Mouse (Mus musculus) stomach, postnatal 0 days (tissue): Measurements from ENCODE around the gene Car11. TPM values are rescaled to one million over a fixed set of nuclear protein-coding genes. Genes with fewer than 3 reads are reported as not detected.
A peak's percentile ranks its signal among the peaks of the same experiment; 100 is the strongest.
"Not testable (repeated sequence)": the region's sequence is repeated elsewhere in the genome, so short reads cannot be mapped to it uniquely, and the experiment has no call there.

Experiments
- ATAC-seq: fragments of 200-750 bp; cut with Nextera tagmentation; 2 replicates; pipeline ENCODE4 v1.8.0; 2017; ENCODE audit not compliant: low FRiP score, low TSS enrichment
- DNase-seq: peaks from one replicate; pipeline ENCODE4 v3.0.0-alpha.2; 2016; ENCODE audit warnings: low spot score
- H3K27ac ChIP-seq: fragments of 300-500 bp; sonication (generic); replicated peaks from 2 replicates; pipeline ENCODE4 v1.5.1; 2014; ENCODE audit warnings: mild to moderate bottlenecking, control low read depth
- H3K27me3 ChIP-seq: fragments of 300-500 bp; sonication (generic); 2 replicates; pipeline ENCODE4 v1.6.1; 2014; ENCODE audit warnings: low read length; ENCODE audit not compliant: control insufficient read depth, insufficient read depth
- H3K36me3 ChIP-seq: fragments of 300-500 bp; sonication (generic); 2 replicates; pipeline ENCODE4 v1.6.1; 2014; ENCODE audit warnings: low read length, mixed read lengths; ENCODE audit not compliant: control insufficient read depth, insufficient read depth
- H3K4me1 ChIP-seq: fragments of 300-500 bp; sonication (generic); replicated peaks from 2 replicates; pipeline ENCODE4 v1.6.1; 2014; ENCODE audit warnings: antibody characterized with exemption; ENCODE audit not compliant: control insufficient read depth, insufficient read depth
- H3K4me2 ChIP-seq: fragments of 300-500 bp; sonication (generic); replicated peaks from 2 replicates; pipeline ENCODE4 v1.6.1; 2014; ENCODE audit warnings: low read depth, mild to moderate bottlenecking, control low read depth, moderate library complexity
- H3K4me3 ChIP-seq: fragments of 300-500 bp; sonication (generic); 2 replicates; pipeline ENCODE4 v1.5.1; 2014; ENCODE audit warnings: low read depth, low read length, control low read depth
- H3K9ac ChIP-seq: fragments of 300-500 bp; sonication (generic); 2 replicates; pipeline ENCODE4 v1.6.1; 2014; ENCODE audit warnings: mild to moderate bottlenecking, low read length, control low read depth, mixed read lengths
- H3K9me3 ChIP-seq: fragments of 300-500 bp; sonication (generic); 2 replicates; pipeline ENCODE4 v1.6.1; 2016; ENCODE audit warnings: low read length; ENCODE audit not compliant: control insufficient read depth
- CTCF ChIP-seq: IDR thresholded peaks from 2 replicates; pipeline ENCODE4 v1.5.1; 2016; ENCODE audit warnings: antibody characterized with exemption, low read depth, mild to moderate bottlenecking, moderate library complexity
- EP300 ChIP-seq: optimal IDR thresholded peaks from 2 replicates; pipeline ENCODE3; 2016; ENCODE audit warnings: antibody characterized with exemption
- WGBS: fragments of 180-500 bp; shearing (Covaris S2); extraction: QIAGEN DNeasy Blood & Tissue Kit; methylation state at CpG from one replicate; pipeline ENCODE4 v1.1.7; 2014; 5-methylcytosine and 5-hydroxymethylcytosine counted together
- polyA plus RNA-seq: library from polyadenylated mRNA; unstranded; fragments of >200 nt; fragmentation: Nextera tagmentation; extraction: Ambion mirVana; gene quantifications from 2 replicates; pipeline ENCODE4 v1.2.1, GENCODE M21; 2015

Car11 gene
- 2.7 and 4.4 TPM in 2 replicates for polyA plus RNA-seq

DNA sequence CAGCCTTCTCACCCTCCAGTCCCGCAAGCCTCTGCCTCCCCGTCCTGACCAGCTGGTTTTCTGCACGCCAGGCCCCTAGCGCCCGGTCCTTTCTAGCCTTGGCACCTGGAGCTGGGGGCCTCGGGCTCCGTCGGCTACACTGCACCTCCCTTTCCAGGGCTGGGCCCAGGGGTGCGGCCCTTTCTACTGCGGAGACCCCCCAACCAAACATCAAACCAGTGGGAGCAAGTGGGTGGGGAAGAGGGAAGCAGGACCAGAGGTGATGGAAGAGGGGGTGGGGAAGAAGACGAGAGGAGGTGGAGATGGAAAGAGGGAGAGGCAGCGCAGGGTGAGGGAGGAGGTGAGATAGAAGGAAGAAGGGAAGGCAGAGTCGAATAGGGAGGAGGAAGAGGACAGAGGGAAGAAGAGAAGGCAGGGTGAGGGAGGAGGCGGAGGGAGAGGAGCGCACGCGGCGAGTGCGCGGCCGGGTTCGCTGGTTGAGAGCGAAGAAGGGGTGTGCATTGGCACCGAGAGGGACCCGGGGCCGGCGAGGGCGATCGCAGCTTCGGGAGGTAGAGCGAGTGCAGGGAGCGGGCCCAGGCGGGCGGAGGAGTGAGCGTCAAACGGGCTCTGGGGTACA is at the start of gene Car11:
Car11 (plus strand) TSS at position 321 of the 619 bp plus-strand sequence.
- Histone ChIP-seq H3K4me2 (peak within 1 kb of the TSS; percentile 61), H3K4me1 (peaks cover 6% of the 10 kb centered on the region; the same call in 1 of the 2 replicates), H3K9ac (peak within 1 kb of the TSS; percentile 55), H3K27me3 (no peaks in the 10 kb centered on the region), H3K4me3 (peak within 1 kb of the TSS; percentile 40), H3K36me3 (no peaks in the 10 kb centered on the region), H3K27ac (no peak within 1 kb of the TSS), H3K9me3 (no peaks in the 10 kb centered on the region)
- WGBS: 2% methylated on average over 36 of the region's 36 CpGs
- TF ChIP-seq EP300: no peak
- no peak for TF ChIP-seq CTCF
- no peak for DNase-seq
- ATAC-seq: no peak

DNA sequence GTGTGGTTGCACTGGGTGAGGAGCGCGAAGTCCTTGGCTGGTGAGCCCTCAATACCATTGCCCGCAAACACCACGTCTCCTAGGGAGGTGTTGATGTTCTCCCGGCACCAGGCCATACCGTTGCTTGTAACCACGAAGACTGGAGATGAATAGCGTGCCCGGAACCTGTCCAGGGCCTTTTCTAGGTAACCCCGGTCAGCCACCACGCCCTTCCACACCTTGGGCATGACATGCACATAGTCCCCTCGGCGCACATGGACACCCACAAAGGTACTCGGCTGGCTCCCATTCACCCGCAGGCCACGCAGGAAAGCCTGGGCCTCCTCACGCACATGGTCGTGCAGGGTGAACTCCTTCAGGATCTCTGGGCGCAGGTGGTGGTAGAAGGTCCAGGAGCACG is 49.2 kb upstream of the Car11 start:
- 93% methylated on average over 19 of the region's 20 CpGs for WGBS
- H3K4me1 ChIP-seq, H3K36me3 ChIP-seq, H3K27ac ChIP-seq, H3K4me3 ChIP-seq, H3K9ac ChIP-seq, H3K9me3 ChIP-seq, ATAC-seq, H3K27me3 ChIP-seq, DNase-seq, H3K4me2 ChIP-seq: not testable (repeated sequence)

DNA sequence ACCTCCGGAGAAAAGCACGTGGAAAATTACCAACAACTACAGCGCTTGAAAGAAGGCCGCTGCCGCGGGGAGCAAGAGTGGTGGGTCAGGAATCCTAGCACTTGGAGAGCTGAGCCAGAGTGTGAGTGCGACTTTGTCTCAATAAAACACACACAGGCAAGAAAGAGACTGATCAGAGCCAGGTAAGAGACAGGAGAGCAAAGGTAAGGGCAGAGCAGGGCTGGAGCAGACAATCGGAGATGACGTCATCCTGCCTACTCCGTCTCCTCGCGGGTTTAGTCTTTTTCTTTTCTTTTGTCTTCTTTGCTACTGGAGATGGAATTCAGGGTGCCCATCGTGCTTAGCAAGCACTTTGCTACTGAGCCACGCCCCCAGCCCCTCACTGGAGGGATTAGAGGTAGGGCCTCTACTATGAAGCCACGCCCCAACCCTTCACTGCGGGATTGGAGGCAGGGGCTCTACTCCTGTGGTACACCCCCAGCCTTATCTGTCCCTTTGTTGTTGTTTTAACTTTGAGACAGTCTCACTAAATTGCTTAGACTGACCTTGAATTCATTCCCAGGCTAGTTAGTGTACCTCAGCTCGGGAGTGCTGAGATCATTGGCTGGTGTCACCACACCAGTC is 45.1 kb upstream of the Car11 start:
- DNase-seq (no peak), ATAC-seq (peak; percentile 55)
- H3K9ac ChIP-seq: peak overlapping the region; percentile 27; the same call in 1 of the 2 replicates
- H3K36me3 ChIP-seq: no peaks in the 10 kb centered on the region
- H3K9me3 ChIP-seq: no peaks in the 10 kb centered on the region
- H3K4me2 ChIP-seq: 0 out of 2 replicates have a peak overlapping the region, but pooled peaks have one; percentile 14
- 0 out of 2 replicates have a peak, but pooled peaks cover 2% of the 10 kb centered on the region for H3K4me1 ChIP-seq
- WGBS: 28% methylated on average over 17 of the region's 17 CpGs
- H3K4me3 ChIP-seq: no peak overlapping the region
- peak overlapping the region; percentile 69; the same call in 1 of the 2 replicates for H3K27ac ChIP-seq
- TF ChIP-seq EP300 (no peak), CTCF (no peak)
- H3K27me3 ChIP-seq: no peaks in the 10 kb centered on the region

DNA sequence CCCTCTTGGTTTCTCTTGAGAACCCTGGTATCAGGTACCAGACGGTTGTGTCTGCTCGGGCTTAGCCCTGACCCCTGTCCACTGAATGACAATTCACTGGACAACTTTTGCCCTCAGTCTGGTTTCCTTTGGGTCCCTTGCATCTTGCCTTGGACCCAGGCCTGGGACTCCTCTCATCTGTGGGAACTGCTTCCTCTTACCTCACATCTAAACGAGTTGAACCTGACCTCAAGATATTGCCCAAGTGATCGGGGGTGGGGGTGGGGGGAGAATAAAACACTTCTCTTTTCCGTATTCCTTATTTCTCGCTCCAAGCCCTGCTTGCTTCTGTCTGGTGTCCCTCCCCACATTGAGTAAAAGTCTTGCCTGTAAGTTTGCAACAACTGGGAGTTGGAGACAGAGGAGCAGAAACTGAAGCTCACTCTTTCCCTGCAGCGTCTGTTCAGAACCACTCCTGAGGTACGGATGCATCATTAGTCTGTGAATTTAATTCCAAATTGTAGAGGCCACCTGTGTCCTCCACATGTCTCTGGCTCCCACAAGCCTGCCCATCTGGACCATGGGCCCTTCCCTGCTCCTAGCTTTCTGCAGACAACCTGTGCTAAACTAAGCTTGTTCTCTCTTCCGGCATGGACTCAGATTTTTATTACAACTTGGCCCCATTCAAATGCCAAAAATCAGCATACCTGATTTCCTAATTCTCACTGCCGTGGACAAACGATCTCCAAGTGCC is 38.7 kb upstream of the Car11 start:
- WGBS: 78% methylated on average over 11 of the region's 11 CpGs
- DNase-seq (no peak), ATAC-seq (no peak)
- H3K4me1 ChIP-seq: peaks cover 2% of the 10 kb centered on the region; the same call in 1 of the 2 replicates
- H3K36me3 ChIP-seq: no peaks in the 10 kb centered on the region
- no peak overlapping the region for H3K9ac ChIP-seq
- no peak for TF ChIP-seq CTCF
- TF ChIP-seq EP300: no peak
- no peaks in the 10 kb centered on the region for H3K27me3 ChIP-seq
- no peaks in the 10 kb centered on the region for H3K9me3 ChIP-seq
- no peak overlapping the region for H3K4me3 ChIP-seq
- H3K27ac ChIP-seq: peak overlapping the region; percentile 56; the same call in 1 of the 2 replicates
- H3K4me2 ChIP-seq: no peak overlapping the region

DNA sequence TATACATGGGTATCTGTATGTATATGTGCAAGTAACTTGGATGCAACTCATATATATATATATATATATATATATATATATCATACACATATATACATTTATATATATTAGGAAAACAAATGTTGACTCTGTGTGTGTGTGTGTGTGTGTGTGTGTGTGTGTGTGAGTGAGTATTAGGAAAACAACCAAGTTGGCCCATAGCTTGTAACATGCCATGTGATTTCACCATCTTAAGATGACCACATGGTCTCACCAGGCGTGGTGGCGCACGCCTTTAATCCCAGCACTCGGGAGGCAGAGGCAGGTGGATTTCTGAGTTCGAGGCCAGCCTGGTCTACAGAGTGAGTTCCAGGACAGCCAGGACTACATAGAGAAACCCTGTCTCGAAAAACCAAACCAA is 37.9 kb upstream of the Car11 start:
- H3K9ac ChIP-seq, ATAC-seq, H3K9me3 ChIP-seq, H3K27me3 ChIP-seq, H3K27ac ChIP-seq, H3K36me3 ChIP-seq, H3K4me3 ChIP-seq, H3K4me1 ChIP-seq, DNase-seq, H3K4me2 ChIP-seq: not testable (repeated sequence)
- 89% methylated on average over 6 of the region's 6 CpGs for WGBS
